Mouse (Mus musculus) lung, embryonic 14.5 days (tissue): ENCODE data around the gene Ptger3. TPM values are rescaled to one million over a fixed set of nuclear protein-coding genes. Genes with fewer than 3 reads are reported as not detected.
A peak's percentile ranks its signal among the peaks of the same experiment; 100 is the strongest.

Experiments
- ATAC-seq: fragments of 200-750 bp; cut with Nextera tagmentation; 2 replicates; pipeline ENCODE4 v1.8.0; 2017; ENCODE audit warnings: mild to moderate bottlenecking, moderate TSS enrichment, moderate library complexity; ENCODE audit not compliant: insufficient read depth
- DNase-seq: peaks from one replicate; pipeline ENCODE4 v3.0.0-alpha.2; 2015
- H3K27ac ChIP-seq: fragments of 300-500 bp; sonication (generic); 2 replicates; pipeline ENCODE4 v1.5.1; 2014; ENCODE audit warnings: low read depth, mild to moderate bottlenecking, moderate library complexity
- H3K27me3 ChIP-seq: fragments of 300-500 bp; sonication (generic); 2 replicates; pipeline ENCODE4 v1.6.1; 2014; ENCODE audit warnings: low read length, control low read depth; ENCODE audit not compliant: insufficient read depth
- H3K36me3 ChIP-seq: fragments of 300-500 bp; sonication (generic); 2 replicates; pipeline ENCODE4 v1.6.1; 2014; ENCODE audit warnings: control low read depth; ENCODE audit not compliant: insufficient read depth
- H3K4me1 ChIP-seq: fragments of 300-500 bp; sonication (generic); 2 replicates; pipeline ENCODE4 v1.6.1; 2014; ENCODE audit warnings: antibody characterized with exemption, control low read depth; ENCODE audit not compliant: insufficient read depth
- H3K4me2 ChIP-seq: fragments of 300-500 bp; sonication (generic); 2 replicates; pipeline ENCODE4 v1.6.1; 2014; ENCODE audit warnings: mild to moderate bottlenecking
- H3K4me3 ChIP-seq: fragments of 300-500 bp; sonication (generic); 2 replicates; pipeline ENCODE4 v1.5.1; 2014; ENCODE audit warnings: low read depth, low read length
- H3K9ac ChIP-seq: fragments of 300-500 bp; sonication (generic); 2 replicates; pipeline ENCODE4 v1.6.1; 2014
- H3K9me3 ChIP-seq: fragments of 300-500 bp; sonication (generic); 2 replicates; pipeline ENCODE4 v1.6.1; 2016; ENCODE audit warnings: low read depth, low read length, control low read depth
- CTCF ChIP-seq: IDR thresholded peaks from 2 replicates; pipeline ENCODE4 v1.5.1; 2016; ENCODE audit warnings: antibody characterized with exemption, low read depth
- WGBS: fragments of 180-500 bp; shearing (Covaris S2); extraction: QIAGEN DNeasy Blood & Tissue Kit; methylation state at CpG from one replicate; pipeline ENCODE4 v1.1.7; 2014; 5-methylcytosine and 5-hydroxymethylcytosine counted together
- polyA plus RNA-seq: library from polyadenylated mRNA; unstranded; fragments of >200 nt; fragmentation: Nextera tagmentation; extraction: Ambion mirVana; gene quantifications from 2 replicates; pipeline ENCODE4 v1.2.1, GENCODE M21; 2014

Ptger3 gene
- polyA plus RNA-seq, 1 experiment from 2014 or later, result 9.6 TPM

- no peak; the same call in 1 of the 2 replicates for ATAC-seq
- 66% methylated on average over 9 of the region's 9 CpGs for WGBS
Observed at GRCm38 (mm10) chr3:157575441-157576342, 9.0 kb downstream of the Ptger3 start.

GRCm38 (mm10) chr3:157576343-157576722 lies 9.6 kb downstream of the Ptger3 start:
- Histone ChIP-seq H3K36me3 (no peaks in the 10 kb centered on the region), H3K4me3 (no peak overlapping the region), H3K9me3 (no peaks in the 10 kb centered on the region), H3K27me3 (no peaks in the 10 kb centered on the region), H3K4me2 (no peak overlapping the region), H3K27ac (no peak overlapping the region), H3K4me1 (peaks cover 6% of the 10 kb centered on the region; the same call in 1 of the 2 replicates), H3K9ac (no peak overlapping the region)
- 75% methylated on average over 1 of the region's 1 CpGs for WGBS
- DNase-seq, result no peak
- TF ChIP-seq CTCF, result no peak
- no peak for ATAC-seq

More at GRCm38 (mm10) chr3:157575441-157576342, 9.0 kb downstream of the Ptger3 start:
- no peaks in the 10 kb centered on the region for H3K9me3 ChIP-seq
- no peaks in the 10 kb centered on the region for H3K27me3 ChIP-seq
- no peaks in the 10 kb centered on the region for H3K36me3 ChIP-seq
- H3K9ac ChIP-seq, result no peak overlapping the region
- DNase-seq, result no peak
- H3K27ac ChIP-seq, result no peak overlapping the region
- no peak for TF ChIP-seq CTCF
- peaks cover 6% of the 10 kb centered on the region; the same call in 1 of the 2 replicates for H3K4me1 ChIP-seq
- H3K4me2 ChIP-seq, result no peak overlapping the region
- no peak overlapping the region for H3K4me3 ChIP-seq

GRCm38 (mm10) chr3:157576862-157577261 lies 10.2 kb downstream of the Ptger3 start:
- Histone ChIP-seq H3K27me3 (no peaks in the 10 kb centered on the region), H3K9ac (no peak overlapping the region), H3K4me2 (no peak overlapping the region), H3K27ac (no peak overlapping the region), H3K4me3 (no peak overlapping the region), H3K4me1 (peaks cover 6% of the 10 kb centered on the region; the same call in 1 of the 2 replicates), H3K9me3 (no peaks in the 10 kb centered on the region), H3K36me3 (no peaks in the 10 kb centered on the region)
- 56% methylated on average over 1 of the region's 1 CpGs for WGBS
- ATAC-seq (no peak), DNase-seq (no peak)
- TF ChIP-seq CTCF, result no peak

GRCm38 (mm10) chr3:157578469-157579170 lies 11.9 kb downstream of the Ptger3 start:
- Histone ChIP-seq H3K4me1 (peaks cover 6% of the 10 kb centered on the region; the same call in 1 of the 2 replicates), H3K36me3 (no peaks in the 10 kb centered on the region), H3K27me3 (no peaks in the 10 kb centered on the region), H3K27ac (no peak overlapping the region), H3K4me3 (no peak overlapping the region), H3K4me2 (no peak overlapping the region), H3K9me3 (no peaks in the 10 kb centered on the region), H3K9ac (no peak overlapping the region)
- ATAC-seq, result no peak
- 80% methylated on average over 5 of the region's 5 CpGs for WGBS
- no peak for DNase-seq
- no peak for TF ChIP-seq CTCF

GRCm38 (mm10) chr3:157579376-157579775 lies 12.7 kb downstream of the Ptger3 start:
- Histone ChIP-seq H3K27ac (peak overlapping the region; percentile 21; the same call in 1 of the 2 replicates), H3K36me3 (no peaks in the 10 kb centered on the region), H3K9me3 (no peaks in the 10 kb centered on the region), H3K4me2 (no peak overlapping the region), H3K4me3 (no peak overlapping the region), H3K9ac (no peak overlapping the region), H3K4me1 (peaks cover 6% of the 10 kb centered on the region; the same call in 1 of the 2 replicates), H3K27me3 (no peaks in the 10 kb centered on the region)
- 25% methylated on average over 2 of the region's 2 CpGs for WGBS
- no peak for TF ChIP-seq CTCF
- ATAC-seq (peak; percentile 71; the same call in 1 of the 2 replicates), DNase-seq (peak; percentile 86)

- 39% methylated on average over 4 of the region's 4 CpGs for WGBS
Observed at GRCm38 (mm10) chr3:157580299-157580698, 13.6 kb downstream of the Ptger3 start.

GRCm38 (mm10) chr3:157581755-157582154 lies 15.1 kb downstream of the Ptger3 start:
- Histone ChIP-seq H3K9ac (no peak overlapping the region), H3K4me2 (no peak overlapping the region), H3K36me3 (no peaks in the 10 kb centered on the region), H3K9me3 (no peaks in the 10 kb centered on the region), H3K27ac (no peak overlapping the region), H3K27me3 (no peaks in the 10 kb centered on the region), H3K4me3 (no peak overlapping the region), H3K4me1 (peaks cover 6% of the 10 kb centered on the region; the same call in 1 of the 2 replicates)
- 19% methylated on average over 2 of the region's 2 CpGs for WGBS
- ATAC-seq, result no peak
- no peak for DNase-seq
- TF ChIP-seq CTCF, result no peak

More at GRCm38 (mm10) chr3:157580299-157580698, 13.6 kb downstream of the Ptger3 start:
- Histone ChIP-seq H3K27ac (no peak overlapping the region), H3K36me3 (no peaks in the 10 kb centered on the region), H3K4me3 (no peak overlapping the region), H3K9me3 (no peaks in the 10 kb centered on the region), H3K9ac (no peak overlapping the region), H3K4me1 (peaks cover 6% of the 10 kb centered on the region; the same call in 1 of the 2 replicates), H3K4me2 (no peak overlapping the region), H3K27me3 (no peaks in the 10 kb centered on the region)
- no peak for ATAC-seq
- no peak for TF ChIP-seq CTCF
- peak; percentile 28 for DNase-seq
